Mouse (Mus musculus) liver, adult (tissue): ENCODE data around the gene Xrcc3.

ENCODE experiments used
- GATA4 ChIP-seq: IDR thresholded peaks from 2 replicates; pipeline ENCODE4 v1.6.1; 2014; ENCODE audit warnings: mild to moderate bottlenecking, low read length; ENCODE audit not compliant: insufficient replicate concordance

Gene Xrcc3

DNA sequence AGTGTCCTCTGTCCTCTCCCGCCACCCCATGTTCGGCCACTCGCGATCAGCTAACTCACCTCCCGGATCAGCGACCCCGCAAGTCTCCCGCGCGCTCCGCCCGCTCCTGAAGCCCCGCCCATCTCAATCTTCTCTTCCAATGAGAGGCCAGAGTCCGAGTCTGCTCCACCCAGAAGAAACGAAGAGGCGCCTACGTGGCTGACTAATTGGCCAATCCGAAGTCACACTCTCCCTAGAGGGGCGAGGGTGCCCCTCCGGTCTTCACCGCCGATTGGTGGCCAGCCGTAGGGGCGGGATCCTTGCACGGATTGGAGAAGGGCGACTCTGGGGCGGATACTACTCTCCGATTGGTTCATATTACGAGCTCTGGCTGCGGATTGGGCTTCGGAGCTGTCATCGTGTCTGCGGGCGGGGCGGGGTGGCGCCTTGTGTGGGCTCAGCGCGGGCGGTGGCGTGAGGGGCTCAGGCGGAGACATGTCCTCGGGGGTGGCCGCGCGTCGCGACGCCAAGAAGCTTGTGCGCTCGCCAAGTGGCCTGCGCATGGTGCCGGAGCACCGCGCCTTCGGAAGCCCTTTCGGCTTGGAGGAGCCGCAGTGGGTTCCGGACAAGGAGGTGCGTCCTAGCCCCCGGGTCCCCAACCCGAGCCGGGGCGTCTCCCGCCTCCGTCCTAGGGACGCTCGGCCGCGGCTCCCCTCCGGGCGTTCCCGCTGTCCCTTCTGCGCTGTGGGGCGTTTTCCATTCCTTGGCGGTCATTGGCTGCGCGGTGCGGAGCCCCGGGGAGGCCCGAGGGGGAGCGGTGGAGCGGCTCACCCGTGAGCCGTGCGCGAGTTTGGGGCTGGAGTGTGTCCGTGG, at the start of gene Xrcc3, which contains the start of gene Zfyve21:
Gene Xrcc3, minus strand, starts transcription at position 108 of the 852 bp plus-strand sequence.
Gene Zfyve21, plus strand, starts transcription at position 405 of the 852 bp plus-strand sequence.
- no peak for TF ChIP-seq GATA4

DNA sequence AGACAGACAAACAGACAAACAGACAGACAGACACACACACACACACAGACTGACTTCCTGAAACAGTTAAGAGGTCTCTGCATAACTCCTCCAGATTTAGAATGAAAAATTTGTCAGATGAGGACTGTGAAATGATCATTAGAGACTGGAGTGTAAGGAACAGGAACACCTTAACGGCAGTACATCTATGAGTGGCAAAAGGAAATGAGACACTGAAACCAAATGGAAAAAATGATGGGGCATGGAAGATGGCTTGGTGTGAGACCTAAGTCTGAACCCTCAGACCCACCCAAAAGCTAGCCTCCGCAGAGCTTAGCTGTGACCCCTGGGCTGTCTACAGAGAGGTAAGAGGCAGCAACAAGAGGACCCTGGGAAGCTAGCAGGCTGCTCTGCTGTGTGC, 41.8 kb upstream of the Xrcc3 start:
- TF ChIP-seq GATA4 = no peak

DNA sequence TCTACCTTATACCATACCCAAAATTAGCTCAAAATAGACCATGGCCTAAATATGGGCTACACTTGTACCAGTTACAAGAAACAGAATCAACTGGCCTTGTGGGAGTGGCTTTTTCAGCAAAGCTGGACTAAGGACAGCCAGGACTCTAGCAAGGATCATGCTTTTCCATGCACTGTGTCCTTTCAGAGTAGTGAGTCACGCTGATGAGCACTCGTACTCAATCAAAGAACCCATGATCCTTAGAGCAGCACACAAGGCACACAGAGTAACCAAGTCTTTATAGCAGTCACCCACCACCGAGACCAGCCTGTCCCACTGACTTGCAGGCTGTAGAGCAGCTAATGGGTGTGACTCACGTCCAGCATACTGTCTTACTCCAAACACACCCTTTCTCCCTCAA, 39.9 kb upstream of the Xrcc3 start:
- TF ChIP-seq GATA4 = no peak

DNA sequence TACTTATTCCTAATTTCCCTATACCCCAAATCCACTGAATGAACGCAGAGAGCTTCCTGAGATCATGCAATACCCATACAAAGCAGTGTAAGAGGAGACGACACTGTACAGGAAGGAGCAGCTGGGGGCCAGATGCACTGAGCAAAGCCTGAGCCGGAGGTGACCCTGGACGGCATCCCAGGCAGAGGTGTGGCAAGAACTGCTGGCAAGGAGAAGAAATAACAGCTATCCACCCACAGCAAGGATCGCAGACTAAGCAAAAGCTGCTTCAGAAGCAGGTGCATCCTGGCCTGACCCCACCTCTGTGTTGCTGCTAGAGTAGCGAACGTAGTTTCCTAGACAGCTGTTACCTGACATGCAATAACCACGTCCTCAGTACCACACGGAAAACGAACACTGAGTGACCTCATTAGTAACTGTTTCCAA, 39.4 kb upstream of the Xrcc3 start:
- no peak for TF ChIP-seq GATA4

DNA sequence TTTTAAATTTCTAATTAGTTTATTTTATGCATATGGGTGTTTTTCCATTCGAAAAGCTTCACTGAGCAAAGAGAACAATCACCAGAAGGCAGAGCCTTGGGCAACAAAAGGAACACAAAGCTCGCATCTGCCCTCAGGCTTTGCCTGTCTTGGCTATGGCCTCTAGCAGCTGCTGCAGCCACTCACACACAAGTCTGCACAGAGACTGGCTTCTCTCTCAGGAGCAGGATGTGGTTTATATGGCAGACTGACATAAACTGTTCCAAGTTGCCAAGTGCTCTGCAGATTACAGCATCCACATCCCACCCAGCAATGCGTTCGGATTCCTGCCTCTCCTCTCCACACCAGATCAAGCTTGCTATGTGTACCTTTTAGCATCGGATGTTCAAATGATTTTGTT, 38.1 kb upstream of the Xrcc3 start:
- TF ChIP-seq GATA4 = no peak

DNA sequence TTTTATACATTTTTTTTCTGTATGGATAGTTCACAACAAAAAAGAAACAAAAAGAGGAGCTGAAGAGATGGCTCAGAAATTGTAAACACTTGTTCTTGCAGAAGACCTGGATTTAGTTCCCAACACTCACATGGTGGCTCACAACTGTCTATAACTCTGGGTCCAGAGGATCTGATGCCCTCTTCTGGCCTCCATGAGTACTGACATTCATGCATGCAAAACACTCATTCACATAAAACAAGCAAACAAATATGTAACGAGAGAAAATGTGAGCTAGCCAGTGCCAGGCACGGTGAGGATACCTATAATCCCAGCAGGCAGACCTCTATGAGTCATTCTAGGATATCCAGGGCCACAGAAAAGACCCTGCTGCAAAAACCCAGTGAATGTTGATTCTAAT, 37.6 kb upstream of the Xrcc3 start:
- no peak for TF ChIP-seq GATA4

DNA sequence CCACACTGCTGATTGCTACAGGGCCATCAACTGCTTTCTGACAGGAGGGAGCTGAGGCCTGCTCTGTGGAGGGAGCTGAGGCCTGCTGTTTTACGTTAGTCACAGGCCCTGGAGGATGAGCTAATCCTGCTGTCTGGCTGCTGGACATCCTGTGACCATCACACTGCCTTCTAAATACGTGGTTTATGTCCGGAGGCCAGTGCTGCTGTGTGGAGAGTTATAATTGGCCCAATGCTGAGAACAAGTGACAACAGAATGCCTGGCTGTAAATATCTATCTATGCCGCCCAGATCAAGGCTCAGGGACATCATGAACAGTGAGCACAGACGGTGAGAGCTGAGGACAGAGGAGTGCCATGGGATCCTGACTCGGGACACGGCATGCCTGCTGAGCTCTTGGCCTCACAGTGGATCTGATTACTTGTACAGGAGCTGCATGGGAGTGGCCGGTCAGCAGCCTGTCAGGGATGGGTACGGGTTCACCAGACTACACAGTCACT, 34.7 kb upstream of the Xrcc3 start:
- TF ChIP-seq GATA4 = no peak

DNA sequence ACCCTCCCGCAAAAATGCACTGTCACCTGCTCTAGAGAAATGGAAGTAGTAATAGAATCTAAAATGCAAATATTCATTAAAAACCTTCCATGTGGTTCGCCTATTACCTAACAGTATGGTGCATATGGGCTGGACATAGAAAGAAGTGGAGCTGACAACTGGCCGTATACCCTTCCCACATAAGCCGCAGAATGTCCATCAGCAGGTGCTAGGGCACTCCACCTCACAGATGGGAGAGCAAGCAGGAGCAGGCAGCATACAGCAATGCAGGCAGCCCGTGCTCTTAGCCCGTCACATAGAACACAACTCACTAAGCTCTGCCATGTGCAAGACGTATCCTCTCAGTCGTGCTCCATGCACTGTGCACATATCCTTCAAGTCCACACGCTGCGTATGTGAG, 33.1 kb upstream of the Xrcc3 start:
- no peak for TF ChIP-seq GATA4

DNA sequence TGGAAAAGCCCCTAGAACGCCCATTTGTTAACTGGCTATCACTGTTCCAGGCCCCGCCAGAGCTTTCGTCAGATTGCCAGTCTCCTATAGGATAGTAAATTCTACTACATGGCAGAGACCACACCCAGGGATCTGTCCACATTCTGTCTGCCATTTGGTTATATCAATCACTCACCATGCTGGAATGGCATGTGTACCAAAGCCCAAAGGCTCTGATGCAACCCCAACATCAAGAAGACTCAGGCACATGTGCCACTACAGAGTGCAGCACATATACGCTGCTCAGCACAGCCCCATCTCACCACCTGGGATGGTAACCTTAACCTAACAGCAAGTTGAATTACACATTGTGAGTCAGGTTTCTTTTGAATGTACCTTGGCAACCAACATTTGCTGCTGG, 32.3 kb upstream of the Xrcc3 start:
- TF ChIP-seq GATA4 = no peak

DNA sequence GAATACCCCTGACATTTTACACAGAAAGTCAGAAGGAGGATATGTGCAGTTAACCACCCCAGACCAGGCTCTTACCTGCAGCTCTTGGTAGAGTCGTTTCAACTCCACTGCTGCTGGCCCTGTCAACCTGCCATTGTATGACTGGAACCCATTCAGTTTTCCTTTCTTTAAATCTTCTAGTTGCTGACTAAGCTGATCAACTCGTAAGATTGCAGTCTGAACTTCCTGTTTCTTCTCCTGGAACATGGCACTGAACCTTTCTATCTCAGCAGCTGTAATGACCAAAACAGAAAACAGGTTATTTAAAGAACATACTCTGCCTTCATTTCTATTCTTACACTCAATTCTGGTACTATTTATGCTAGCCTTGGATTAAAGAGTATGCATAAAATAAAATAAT, 29.8 kb upstream of the Xrcc3 start:
- TF ChIP-seq GATA4 = no peak

DNA sequence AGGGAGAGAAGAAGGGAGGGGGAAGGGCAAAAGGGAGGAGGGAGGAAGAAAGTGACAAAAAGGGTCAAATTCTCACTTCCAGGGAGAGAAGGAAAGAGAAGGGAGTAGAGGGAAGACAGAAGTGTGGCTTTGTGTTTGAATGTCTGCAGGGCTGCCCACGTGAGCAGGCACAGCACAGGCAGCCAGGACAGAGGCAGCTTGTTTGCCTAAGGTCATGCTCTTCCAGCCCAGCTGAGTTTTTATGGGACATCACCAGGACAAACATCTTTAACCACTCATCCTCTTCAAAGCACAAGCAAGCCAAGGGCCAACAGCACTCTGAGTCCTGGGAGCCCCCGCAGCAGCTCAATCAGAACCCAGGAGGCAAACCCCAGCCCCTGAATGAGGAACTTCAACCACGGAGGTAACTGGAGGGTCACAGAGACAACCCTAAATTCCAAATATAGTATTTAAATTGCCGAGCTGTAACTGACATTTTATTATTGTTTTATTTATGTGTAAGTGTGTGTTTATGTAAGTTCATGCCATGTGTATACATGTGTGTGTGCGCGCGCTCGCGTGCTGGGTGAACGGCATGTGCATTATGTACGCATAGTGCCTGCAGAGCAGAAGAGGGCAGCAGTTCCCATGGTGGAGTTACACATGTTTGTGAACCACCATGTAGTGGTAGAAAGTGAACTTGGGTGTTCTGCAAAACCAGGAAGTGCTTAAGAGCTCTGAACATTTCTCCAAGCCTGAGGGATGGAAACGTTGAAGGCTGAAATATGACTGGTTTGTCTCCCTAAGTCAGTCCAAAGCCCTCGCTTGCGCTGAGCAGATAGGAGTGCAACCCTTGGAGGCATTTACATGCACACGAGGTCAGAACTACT, 29.1 kb upstream of the Xrcc3 start:
- no peak for TF ChIP-seq GATA4

DNA sequence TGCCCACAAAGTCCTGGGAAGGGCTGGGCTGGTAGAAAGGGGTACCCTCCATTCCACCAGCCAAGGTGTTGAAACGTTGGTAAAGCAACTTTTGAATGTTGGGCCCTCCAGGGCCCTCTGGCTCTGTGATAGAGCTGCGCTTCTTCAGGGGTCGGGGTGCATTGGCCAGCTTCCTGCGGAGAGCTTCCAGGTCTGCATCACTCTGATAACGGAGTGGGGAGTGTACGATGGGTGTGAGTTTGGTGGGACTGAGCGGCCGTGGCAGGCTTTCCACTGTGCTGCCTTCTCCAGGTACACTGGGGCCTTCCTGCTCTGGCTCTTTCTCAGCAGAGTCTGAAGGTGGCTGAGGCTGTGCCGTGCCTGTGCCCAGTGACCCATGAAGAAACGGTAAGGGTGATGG, 19.8 kb upstream of the Xrcc3 start:
- no peak for TF ChIP-seq GATA4

DNA sequence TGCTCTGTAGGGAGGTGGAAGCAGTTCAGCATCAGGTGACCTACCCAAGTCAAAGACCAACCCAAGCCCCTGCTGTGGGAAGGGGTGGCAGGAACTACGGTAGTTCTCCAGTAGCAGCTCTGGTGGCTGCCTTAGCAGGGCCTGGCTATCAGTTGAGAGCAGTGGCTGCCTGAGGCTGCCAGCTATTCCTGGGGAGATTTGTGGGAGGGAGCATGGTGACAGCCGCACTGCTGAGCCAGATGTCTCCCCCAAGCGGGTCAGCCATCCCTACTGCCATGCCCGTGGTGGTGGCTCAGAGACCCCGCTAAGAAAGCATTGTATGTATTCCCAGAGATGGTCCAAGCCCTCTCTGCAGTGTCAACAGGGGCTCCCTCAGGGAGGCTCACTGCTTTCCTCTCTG, 19.0 kb upstream of the Xrcc3 start:
- TF ChIP-seq GATA4 = no peak

DNA sequence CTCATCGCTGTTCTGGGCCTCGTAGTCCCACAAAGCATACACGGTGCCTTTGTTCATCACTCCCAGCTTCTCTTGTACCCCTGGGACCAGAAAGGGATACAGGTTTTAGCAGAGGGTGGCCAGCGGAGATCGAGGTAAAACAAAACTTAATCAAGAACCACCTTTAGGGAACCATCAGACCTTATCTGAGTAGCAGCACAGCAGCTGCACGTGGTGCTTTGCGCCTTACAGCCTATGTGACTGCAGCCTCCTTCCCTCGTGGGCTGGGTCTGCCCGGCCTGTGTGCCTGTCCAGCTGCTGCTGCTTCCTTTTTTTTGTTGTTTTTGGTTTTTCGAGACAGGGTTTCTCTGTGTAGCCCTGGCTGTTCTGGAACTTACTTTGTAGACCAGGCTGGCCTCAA, 16.7 kb upstream of the Xrcc3 start:
- no peak for TF ChIP-seq GATA4

DNA sequence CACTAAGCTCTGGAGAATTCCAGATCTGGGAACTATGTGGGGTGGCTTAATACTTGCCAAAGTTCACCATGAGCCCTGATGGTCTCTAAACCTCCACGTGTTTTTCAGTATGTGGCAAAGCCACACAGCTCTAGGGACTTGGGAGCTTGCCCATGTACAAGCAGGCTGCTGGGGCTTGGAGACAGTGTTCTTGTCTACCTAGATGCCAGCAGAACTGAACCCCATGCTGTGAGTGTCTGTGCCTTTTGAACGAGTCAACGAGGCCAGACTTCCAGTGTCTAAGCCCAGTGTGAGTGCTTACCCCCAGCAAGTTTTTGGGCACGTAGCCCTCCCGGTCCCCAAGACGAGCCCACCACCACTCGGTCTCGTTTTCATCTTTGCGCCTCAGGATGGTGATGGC, 16.3 kb upstream of the Xrcc3 start:
- TF ChIP-seq GATA4 = no peak

DNA sequence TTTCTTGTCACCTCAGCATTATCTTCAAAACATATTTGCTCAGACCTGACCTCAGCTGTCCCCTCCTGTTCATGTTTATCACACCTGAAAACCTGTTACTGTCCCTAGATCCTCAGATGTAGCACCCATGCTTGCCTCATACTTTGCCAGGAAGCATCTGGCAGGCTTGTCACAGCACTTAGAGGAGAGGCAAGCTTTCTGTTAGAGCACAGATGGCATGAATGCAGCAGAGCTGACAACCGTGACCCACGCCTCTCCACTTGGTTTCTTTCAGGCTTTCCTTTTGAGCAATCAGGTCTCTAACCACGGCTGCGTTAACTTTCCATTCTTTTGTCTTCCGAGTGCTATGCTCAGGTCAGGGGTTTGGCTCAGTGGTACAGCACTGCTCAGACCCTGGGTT, 15.8 kb upstream of the Xrcc3 start:
- TF ChIP-seq GATA4 = no peak
